Mouse (Mus musculus) thymus, adult 2 months (tissue): ENCODE measurements around the gene Dagla.

Source experiments
- CTCF ChIP-seq: fragments of 200-500 bp; IDR thresholded peaks from 2 replicates; pipeline ENCODE4 v1.5.1; 2012; ENCODE audit warnings: mild to moderate bottlenecking, control low read depth, low read length, moderate library complexity, borderline replicate concordance; ENCODE audit not compliant: control insufficient read depth, poor library complexity, insufficient read depth; ENCODE audit errors: extremely low read depth
- POLR2A ChIP-seq: fragments of 200-500 bp; IDR thresholded peaks from 2 replicates; pipeline ENCODE4 v1.6.1; 2012; ENCODE audit warnings: mild to moderate bottlenecking, low read length, control low read depth, moderate library complexity; ENCODE audit not compliant: control insufficient read depth, poor library complexity, insufficient read depth; ENCODE audit errors: extremely low read depth

DNA sequence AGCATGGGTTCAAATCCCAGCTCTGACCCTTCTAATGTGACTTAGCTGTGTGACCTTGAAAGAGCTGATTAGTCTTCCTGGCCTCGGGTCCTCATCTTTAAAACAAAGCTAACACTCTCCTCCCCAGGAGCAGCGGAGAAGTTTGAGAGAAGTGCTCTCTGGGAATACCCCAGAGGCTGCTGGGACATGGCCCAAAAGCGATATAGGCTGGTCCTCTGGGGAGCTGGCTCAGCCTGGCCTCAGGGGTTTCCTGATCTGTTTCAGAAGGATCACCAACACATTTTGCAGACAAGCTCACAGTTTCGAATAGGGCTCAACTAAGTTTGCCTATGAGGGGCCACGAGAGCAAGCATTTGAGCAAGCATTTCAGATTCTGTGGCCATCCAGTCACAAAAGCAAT is 34.3 kb downstream of the Dagla start:
- no peak for TF ChIP-seq CTCF
- TF ChIP-seq POLR2A: no peak
